Mouse (Mus musculus) bone marrow macrophage, adult 2 months (primary cell): Measurements from ENCODE around the gene Srp54a. TPM values are rescaled to one million over a fixed set of nuclear protein-coding genes. Genes with fewer than 3 reads are reported as not detected.
A peak's percentile ranks its signal among the peaks of the same experiment; 100 is the strongest.
"Not testable (repeated sequence)": the region's sequence is repeated elsewhere in the genome, so short reads cannot be mapped to it uniquely, and the experiment has no call there.

Experiments used
- H3K27ac ChIP-seq: 2 replicates; pipeline ENCODE4 v1.5.1; 2012; ENCODE audit warnings: low read depth, low read length; ENCODE audit not compliant: insufficient read depth
- H3K4me1 ChIP-seq: 2 replicates; pipeline ENCODE4 v1.6.1; 2012; ENCODE audit warnings: low read length; ENCODE audit not compliant: control insufficient read depth, insufficient read depth
- H3K4me3 ChIP-seq: 2 replicates; pipeline ENCODE4 v1.5.1; 2012; ENCODE audit warnings: mild to moderate bottlenecking, low read length, moderate library complexity; ENCODE audit not compliant: insufficient read depth
- CTCF ChIP-seq: IDR thresholded peaks from 2 replicates; pipeline ENCODE4 v1.5.1; 2012; ENCODE audit warnings: low read depth, mild to moderate bottlenecking, low read length, moderate library complexity
- POLR2A ChIP-seq: IDR thresholded peaks from 2 replicates; pipeline ENCODE4 v1.6.1; 2012; ENCODE audit warnings: mild to moderate bottlenecking, low read depth, low read length, borderline replicate concordance
- polyA plus RNA-seq: library from polyadenylated mRNA; stranded (reverse); fragments of >200 nt; gene quantifications from 2 replicates; pipeline ENCODE4 v1.2.4, GENCODE M21; 2012; ENCODE audit not compliant: missing spikeins, insufficient read depth, insufficient read length

Gene Srp54a
- polyA plus RNA-seq, 1 experiment: 74.7 TPM

- no peak for TF ChIP-seq CTCF
- TF ChIP-seq POLR2A: no peak
- no peaks in the 10 kb centered on the region for H3K4me1 ChIP-seq
- no peak overlapping the region for H3K4me3 ChIP-seq
- H3K27ac ChIP-seq: no peak overlapping the region
Measured at GRCm38 (mm10) chr12:55059812-55060211, 20.2 kb upstream of the Srp54a start.

- TF ChIP-seq POLR2A (no peak), CTCF (no peak)
- no peak overlapping the region for H3K27ac ChIP-seq
- no peaks in the 10 kb centered on the region for H3K4me1 ChIP-seq
Measured at GRCm38 (mm10) chr12:55060212-55060898, 19.7 kb upstream of the Srp54a start.

DNA sequence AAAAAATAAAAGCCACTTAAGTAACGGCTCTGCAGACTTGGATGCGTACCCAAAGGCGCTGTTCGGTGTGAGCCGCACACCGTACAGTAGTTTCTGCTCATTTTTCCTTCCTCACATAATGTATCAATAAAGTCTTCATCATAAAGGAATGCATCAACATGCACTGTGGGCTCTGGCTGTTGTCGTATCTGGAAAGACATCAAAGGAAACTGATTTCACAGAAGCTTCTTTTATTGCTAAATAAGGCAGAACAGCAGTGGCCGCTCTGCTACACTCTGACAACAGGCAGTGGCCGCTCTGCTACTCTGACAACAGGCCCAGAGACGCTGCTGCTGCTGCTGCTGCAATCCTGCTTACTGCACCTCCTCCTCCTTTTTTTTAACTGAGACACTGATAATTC is 19.1 kb upstream of the Srp54a start:
- Histone ChIP-seq H3K27ac (no peak overlapping the region), H3K4me1 (no peaks in the 10 kb centered on the region)
- TF ChIP-seq CTCF (no peak), POLR2A (no peak)

More at GRCm38 (mm10) chr12:55060212-55060898, 19.7 kb upstream of the Srp54a start:
- H3K4me3 ChIP-seq: no peak overlapping the region

DNA sequence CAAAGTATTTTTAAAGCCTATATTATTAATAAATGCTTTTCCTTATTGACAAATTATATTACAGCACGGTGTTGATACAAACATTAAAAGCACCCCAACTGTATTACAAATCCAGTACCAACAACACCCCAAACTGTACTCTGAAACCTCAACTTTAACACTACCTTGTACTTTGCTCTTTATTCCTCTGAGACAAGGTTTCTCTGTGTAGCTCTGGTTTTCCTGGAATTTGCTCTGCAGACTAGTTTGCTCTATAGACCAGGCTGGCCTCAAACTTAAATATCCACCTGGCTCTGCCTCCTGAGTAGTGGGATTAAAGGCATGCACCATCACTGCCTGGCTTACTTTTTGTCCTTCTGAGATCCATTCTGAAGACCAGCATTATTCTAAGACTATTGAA is 17.9 kb upstream of the Srp54a start:
- TF ChIP-seq POLR2A (no peak), CTCF (no peak)
- Histone ChIP-seq H3K27ac (no peak overlapping the region), H3K4me1 (no peaks in the 10 kb centered on the region), H3K4me3 (no peak overlapping the region)

More for the DNA sequence above, 19.1 kb upstream of the Srp54a start:
- no peak overlapping the region for H3K4me3 ChIP-seq

DNA sequence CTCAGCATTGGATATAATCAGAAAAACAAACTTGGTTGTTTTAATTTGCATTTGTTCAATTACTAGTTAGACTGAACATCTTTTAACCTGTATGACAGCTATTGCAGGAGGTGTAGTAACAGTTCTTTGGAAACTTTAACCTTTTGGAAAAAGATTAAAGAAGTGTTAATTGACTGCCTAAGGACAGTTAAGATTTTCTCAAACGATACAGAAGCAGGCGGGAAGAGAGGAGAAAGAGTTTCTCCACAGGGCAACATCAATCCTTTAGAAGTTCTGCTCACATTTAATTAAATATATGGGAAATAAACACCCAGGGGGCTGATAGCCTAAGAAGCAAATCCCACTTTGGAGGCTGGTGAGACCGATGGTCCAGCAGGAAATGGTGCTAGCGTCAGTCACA is 7.6 kb upstream of the Srp54a start:
- no peak overlapping the region for H3K4me3 ChIP-seq
- no peak overlapping the region for H3K27ac ChIP-seq
- TF ChIP-seq CTCF (no peak), POLR2A (no peak)
- H3K4me1 ChIP-seq: 0 out of 2 replicates have a peak, but pooled peaks cover 2% of the 10 kb centered on the region

- 0 out of 2 replicates have a peak, but pooled peaks cover 2% of the 10 kb centered on the region for H3K4me1 ChIP-seq
- no peak overlapping the region for H3K4me3 ChIP-seq
- H3K27ac ChIP-seq: no peak overlapping the region
- no peak for TF ChIP-seq POLR2A
- TF ChIP-seq CTCF: no peak
Measured at GRCm38 (mm10) chr12:55073686-55074085, 6.4 kb upstream of the Srp54a start.

DNA sequence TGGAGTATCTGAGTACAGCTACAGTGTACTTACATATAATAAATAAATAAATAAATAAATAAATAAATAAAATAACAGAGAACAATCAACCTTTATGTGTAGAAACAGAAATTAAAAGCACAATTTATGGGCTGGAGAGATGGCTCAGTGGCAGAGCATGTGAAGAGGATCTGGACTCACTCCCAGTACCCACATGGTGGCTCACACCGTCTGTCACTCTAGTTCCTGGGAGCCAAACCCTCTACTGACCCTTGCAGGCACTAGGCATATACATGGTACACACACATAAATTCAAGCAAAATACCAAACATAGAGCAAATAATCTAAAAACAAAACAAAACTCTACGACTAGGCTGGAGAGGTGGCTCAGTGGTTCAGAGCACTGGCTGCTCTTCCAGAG is 4.8 kb upstream of the Srp54a start:
- TF ChIP-seq POLR2A: no peak
- no peak overlapping the region for H3K4me3 ChIP-seq
- H3K27ac ChIP-seq: no peak overlapping the region
- H3K4me1 ChIP-seq: 0 out of 2 replicates have a peak, but pooled peaks cover 2% of the 10 kb centered on the region

- H3K4me1 ChIP-seq, H3K4me3 ChIP-seq, H3K27ac ChIP-seq: not testable (repeated sequence)
Measured at GRCm38 (mm10) chr12:55078706-55079105, 1.4 kb upstream of the Srp54a start.

- Histone ChIP-seq H3K27ac (peak overlapping the region; percentile 85), H3K4me3 (peak overlapping the region; percentile 95)
- H3K4me1 ChIP-seq: not testable (repeated sequence)
Measured at GRCm38 (mm10) chr12:55080601-55080942, 510 bp downstream of the Srp54a start.

DNA sequence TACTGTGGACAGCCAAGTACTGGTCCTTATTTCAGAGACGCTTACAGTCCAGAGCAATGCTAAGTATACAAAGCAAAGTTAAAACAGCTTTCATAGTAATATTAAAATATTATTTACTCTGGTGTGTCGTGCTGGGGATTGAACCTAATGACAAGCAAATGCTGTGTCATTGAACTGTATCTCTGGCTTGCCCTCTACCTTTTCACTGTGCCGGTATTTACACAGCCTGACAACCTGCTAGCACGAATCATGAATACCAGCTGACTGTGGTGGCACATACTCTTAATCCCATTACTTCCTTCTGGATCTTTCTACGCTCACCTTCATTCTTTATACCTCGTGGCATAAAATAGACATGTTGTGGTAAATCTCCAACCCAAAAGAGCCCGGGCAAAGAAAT is 12.1 kb downstream of the Srp54a start:
- H3K27ac ChIP-seq, H3K4me1 ChIP-seq, H3K4me3 ChIP-seq: not testable (repeated sequence)

DNA sequence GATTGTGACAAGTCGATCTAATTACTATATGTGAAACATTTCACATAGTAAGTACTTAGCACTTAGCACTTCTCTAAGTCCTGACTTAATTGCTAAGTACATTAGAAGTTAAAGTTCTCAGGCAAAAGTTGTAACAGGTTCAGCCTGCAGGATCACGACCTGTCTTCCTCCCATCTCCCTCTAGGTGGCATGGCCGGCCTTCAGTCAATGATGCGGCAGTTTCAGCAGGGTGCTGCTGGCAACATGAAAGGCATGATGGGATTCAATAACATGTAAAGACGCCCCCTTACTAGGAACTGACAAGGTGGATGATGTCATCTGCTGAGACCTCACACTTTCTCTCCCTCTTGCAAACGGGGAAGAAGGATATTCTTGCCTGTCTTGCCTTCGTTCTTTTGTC is 32.6 kb downstream of the Srp54a start:
- H3K4me3 ChIP-seq, H3K4me1 ChIP-seq, H3K27ac ChIP-seq: not testable (repeated sequence)

- H3K27ac ChIP-seq, H3K4me3 ChIP-seq, H3K4me1 ChIP-seq: not testable (repeated sequence)
Measured at GRCm38 (mm10) chr12:55124242-55124641, 44.2 kb downstream of the Srp54a start, which contains the start of gene Fam177a. Fam177a (plus strand) TSS chr12:55124469.

GRCm38 (mm10) chr12:55124731-55125130 is 44.7 kb downstream of the Srp54a start:
- H3K4me3 ChIP-seq, H3K4me1 ChIP-seq, H3K27ac ChIP-seq: not testable (repeated sequence)

- not testable (repeated sequence) for H3K4me1 ChIP-seq, H3K4me3 ChIP-seq, H3K27ac ChIP-seq
Measured at GRCm38 (mm10) chr12:55135540-55135939, 55.5 kb downstream of the Srp54a start.

- not testable (repeated sequence) for H3K4me3 ChIP-seq, H3K27ac ChIP-seq, H3K4me1 ChIP-seq
Measured at GRCm38 (mm10) chr12:55137859-55138258, 57.8 kb downstream of the Srp54a start.
